In the genomic region with DNA sequence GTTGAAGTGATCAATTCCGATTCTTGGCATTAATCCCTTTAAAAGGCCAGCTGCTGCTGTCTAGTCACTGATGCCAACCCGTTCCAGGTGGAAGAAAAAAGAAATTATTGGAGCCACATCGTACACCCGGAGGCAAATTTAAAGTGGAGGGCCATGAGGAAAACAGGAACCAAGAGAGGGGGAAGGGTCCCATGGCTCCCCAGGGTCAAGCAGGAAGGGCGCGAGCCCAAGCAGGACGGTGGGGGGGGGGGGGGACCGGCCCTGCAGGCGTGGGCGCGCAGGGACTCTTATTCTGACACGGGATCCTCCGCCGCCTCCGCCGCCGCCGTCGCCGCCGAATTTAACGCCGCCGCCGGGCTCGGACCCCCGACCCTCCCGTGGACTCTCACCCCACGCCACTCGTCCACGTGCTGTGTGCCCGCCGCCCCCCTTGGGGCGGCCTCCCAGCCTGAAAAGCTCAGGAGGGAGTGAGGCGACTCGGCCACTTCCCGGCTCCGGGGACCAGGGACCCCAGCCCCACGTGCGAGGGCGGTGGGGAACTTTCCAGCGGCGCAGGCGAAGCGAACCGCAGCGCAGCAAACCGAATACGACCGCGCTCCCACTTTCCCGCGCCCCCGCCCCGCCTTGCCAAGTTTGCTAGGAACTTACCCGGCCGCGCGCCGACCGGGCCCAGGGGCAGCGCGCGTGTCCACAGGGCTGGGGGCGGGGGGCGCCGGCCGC, we compare ENCODE assay signal across 8 mouse cellular contexts. TPM values are rescaled to one million over a fixed set of nuclear protein-coding genes. Genes with fewer than 3 reads are reported as not detected.
A peak's percentile ranks its signal among the peaks of the same experiment; 100 is the strongest.
DNase-seq lines count a peak whose midpoint lies in the region; ATAC-seq and TF ChIP-seq lines count a peak whose summit lies in the region.

No protein-coding gene starts in this region.

- H3K27me3 ChIP-seq in liver, embryonic 14.5 days (ENCODE audit: control insufficient read depth, insufficient read depth, low read length) = no peaks in the 10 kb centered on the region
- no peaks in the 10 kb centered on the region for H3K27me3 ChIP-seq in neural tube, embryonic 14.5 days (ENCODE audit: control insufficient read depth, insufficient read depth, low read length)

- peak overlapping the region; percentile 68 for H3K4me3 ChIP-seq in cortical plate, adult 2 months (ENCODE audit: insufficient read depth, low read length)
- H3K4me3 ChIP-seq in liver, embryonic 14.5 days (ENCODE audit: insufficient read depth in 1 of 2, low read depth in 2 of 2, low read length in 2 of 2) = peak overlapping the region; percentile 66 to 79
- peak overlapping the region; percentile 91 for H3K4me3 ChIP-seq in neural tube, embryonic 14.5 days (ENCODE audit: low read depth, low read length)

- H3K4me1 ChIP-seq in cortical plate, adult 2 months (ENCODE audit: control insufficient read depth, insufficient read depth, low read length) = peaks cover 1% of the 10 kb centered on the region; the same call in 1 of the 2 replicates
- peaks cover 27 to 38% of the 10 kb centered on the region in 2 experiments for H3K4me1 ChIP-seq in liver, embryonic 14.5 days (replicated peaks; ENCODE audit: control insufficient read depth in 2 of 2, insufficient read depth in 2 of 2, low read length in 1 of 2)
- peaks cover 26% of the 10 kb centered on the region for H3K4me1 ChIP-seq in neural tube, embryonic 14.5 days (ENCODE audit: control insufficient read depth, insufficient read depth, low read length)

- WGBS in liver, embryonic 14.5 days (ENCODE audit: insufficient replicate concordance) = under 1% methylated on average over 64 of the region's 68 CpGs
- WGBS in neural tube, embryonic 14.5 days = 0% methylated on average over 54 of the region's 68 CpGs

- DNase-seq in 3134 (ENCODE audit: extremely low read depth, insufficient read length, low spot score) (peak; percentile 62), MN1 (ENCODE audit: low spot score) (peak; percentile 29)
- peak; percentile 97 for DNase-seq in heart, adult 11 months
- peak; percentile 38 for DNase-seq in kidney, adult 11 months
- DNase-seq in liver, embryonic 14.5 days (ENCODE audit: low read depth in 3 of 3, low spot score in 3 of 3) = no peak
- peak; percentile 43 for DNase-seq in thymus, postnatal 25 days

- H3K36me3 ChIP-seq in liver, embryonic 14.5 days (replicated peaks; ENCODE audit: control insufficient read depth, insufficient read depth, low read depth) = no peaks in the 10 kb centered on the region
- no peaks in the 10 kb centered on the region for H3K36me3 ChIP-seq in neural tube, embryonic 14.5 days (ENCODE audit: control insufficient read depth, insufficient read depth, low read length)

- peak overlapping the region; percentile 81 for H3K4me2 ChIP-seq in liver, embryonic 14.5 days (ENCODE audit: low read depth)
- H3K4me2 ChIP-seq in neural tube, embryonic 14.5 days (ENCODE audit: low read depth, low read length) = peak overlapping the region; percentile 83

- no peaks in the 10 kb centered on the region for H3K9me3 ChIP-seq in liver, embryonic 14.5 days (ENCODE audit: control insufficient read depth, low read length)
- no peaks in the 10 kb centered on the region for H3K9me3 ChIP-seq in neural tube, embryonic 14.5 days (ENCODE audit: control insufficient read depth, low read length)

- peak overlapping the region; percentile 95 for H3K9ac ChIP-seq in liver, embryonic 14.5 days (replicated peaks)
- H3K9ac ChIP-seq in neural tube, embryonic 14.5 days (replicated peaks; ENCODE audit: low read depth, low read length) = peak overlapping the region; percentile 71

- H3K27ac ChIP-seq in cortical plate, adult 2 months (ENCODE audit: insufficient read depth, low read length) = no peak overlapping the region
- H3K27ac ChIP-seq in liver, embryonic 14.5 days = peak overlapping the region; percentile 56
- peak overlapping the region; percentile 67 for H3K27ac ChIP-seq in neural tube, embryonic 14.5 days (ENCODE audit: low read depth, low read length)

- ATAC-seq in liver, embryonic 14.5 days (ENCODE audit: insufficient read depth) = peak; percentile 4; the same call in 1 of the 2 replicates
- peak; percentile 33 for ATAC-seq in neural tube, embryonic 14.5 days (ENCODE audit: low read depth)

- TF ChIP-seq EP300 in liver, embryonic 14.5 days (IDR thresholded peaks at IDR 0.05; ENCODE audit: low read depth) = no peak

- TF ChIP-seq POLR2A in cortical plate, adult 2 months (IDR thresholded peaks at IDR 0.05; ENCODE audit: extremely low read depth, insufficient read depth, low read length) = no peak

- TF ChIP-seq CTCF in cortical plate, adult 2 months (IDR thresholded peaks at IDR 0.05; ENCODE audit: extremely low read depth, insufficient read depth, low read length) = no peak
- no peak for TF ChIP-seq CTCF in liver, embryonic 14.5 days (IDR thresholded peaks at IDR 0.05; ENCODE audit: low read depth)

RNA-seq across cellular contexts. Expression of a gene that starts 22.6 kb away (rescaled TPM):
- 21.1 and 24.3 TPM in 2 replicates for polyA plus RNA-seq in cortical plate, adult 2 months (2012; rRNA removed)
- polyA plus RNA-seq in liver, embryonic 14.5 days (2012; rRNA removed) = 18.3 and 19.2 TPM in 2 replicates
- polyA plus RNA-seq in liver, embryonic 14.5 days (2014; fragmentation: Nextera tagmentation; extraction: Ambion mirVana) = 22.7 and 32.9 TPM in 2 replicates
- polyA plus RNA-seq in neural tube, embryonic 14.5 days (2014; fragmentation: Nextera tagmentation; extraction: Ambion mirVana) = 20.9 and 27.5 TPM in 2 replicates

Comparison
In these comparisons a context has a peak if more than half of its experiments do, and no peak if none do; other contexts are left out.
1. DNase-seq: peak in 3134 (single experiment), MN1 (single experiment), heart, adult 11 months (single experiment), kidney, adult 11 months (single experiment) and thymus, postnatal 25 days (single experiment); none in liver, embryonic 14.5 days (0 of 3).
2. Peak in every context shown above with its lines, with median percentiles within 50 percentile points of each other: H3K4me3 ChIP-seq.